Mouse (Mus musculus): ENCODE measurements around the gene Tnp1. TPM values are rescaled to one million over a fixed set of nuclear protein-coding genes. Genes with fewer than 3 reads are reported as not detected.

Gene Tnp1
- polyA plus RNA-seq, 1 experiment from 2014 or later = not detected

- peaks cover 4% of the 10 kb centered on the region; the same call in 1 of the 2 replicates for H3K4me1 ChIP-seq
- H3K27me3 ChIP-seq = no peaks in the 10 kb centered on the region
- H3K9me3 ChIP-seq = no peaks in the 10 kb centered on the region
- no peaks in the 10 kb centered on the region for H3K36me3 ChIP-seq
- no peak overlapping the region for H3K4me3 ChIP-seq
- WGBS = 92% methylated on average over 10 of the region's 10 CpGs
- no peak overlapping the region for H3K27ac ChIP-seq
- no peak for ATAC-seq (ENCODE audit: insufficient number of reproducible peaks, low FRiP score, low TSS enrichment, low read depth)
- H3K4me2 ChIP-seq = no peak overlapping the region
- H3K9ac ChIP-seq = no peak overlapping the region
Observed at GRCm38 (mm10) chr1:73043671-73044070, 28.0 kb upstream of the Tnp1 start.

- H3K4me3 ChIP-seq = no peak overlapping the region
- ATAC-seq (ENCODE audit: insufficient number of reproducible peaks, low FRiP score, low TSS enrichment, low read depth) = no peak
Observed at GRCm38 (mm10) chr1:73040691-73041425, 25.1 kb upstream of the Tnp1 start.

GRCm38 (mm10) chr1:73038532-73038931 lies 22.8 kb upstream of the Tnp1 start:
- Histone ChIP-seq H3K9ac (no peak overlapping the region), H3K27me3 (no peaks in the 10 kb centered on the region), H3K36me3 (no peaks in the 10 kb centered on the region), H3K9me3 (no peaks in the 10 kb centered on the region), H3K4me3 (no peak overlapping the region), H3K4me1 (no peaks in the 10 kb centered on the region), H3K4me2 (no peak overlapping the region), H3K27ac (no peak overlapping the region)
- 80% methylated on average over 3 of the region's 3 CpGs for WGBS
- no peak for ATAC-seq (ENCODE audit: insufficient number of reproducible peaks, low FRiP score, low TSS enrichment, low read depth)

More at GRCm38 (mm10) chr1:73040691-73041425, 25.1 kb upstream of the Tnp1 start:
- Histone ChIP-seq H3K36me3 (no peaks in the 10 kb centered on the region), H3K9ac (no peak overlapping the region), H3K4me1 (no peaks in the 10 kb centered on the region; the same call in 1 of the 2 replicates), H3K27ac (no peak overlapping the region), H3K4me2 (no peak overlapping the region), H3K27me3 (no peaks in the 10 kb centered on the region), H3K9me3 (no peaks in the 10 kb centered on the region)
- 78% methylated on average over 3 of the region's 3 CpGs for WGBS

GRCm38 (mm10) chr1:73036536-73036935 lies 20.8 kb upstream of the Tnp1 start:
- Histone ChIP-seq H3K9me3 (no peaks in the 10 kb centered on the region), H3K4me1 (no peaks in the 10 kb centered on the region), H3K27me3 (no peaks in the 10 kb centered on the region), H3K9ac (no peak overlapping the region), H3K27ac (no peak overlapping the region), H3K36me3 (no peaks in the 10 kb centered on the region), H3K4me2 (no peak overlapping the region), H3K4me3 (no peak overlapping the region)
- 77% methylated on average over 3 of the region's 3 CpGs for WGBS
- no peak for ATAC-seq (ENCODE audit: insufficient number of reproducible peaks, low FRiP score, low TSS enrichment, low read depth)

GRCm38 (mm10) chr1:73035726-73036125 lies 20.0 kb upstream of the Tnp1 start:
- WGBS = 82% methylated on average over 3 of the region's 3 CpGs
- Histone ChIP-seq H3K36me3 (no peaks in the 10 kb centered on the region), H3K4me2 (no peak overlapping the region), H3K4me1 (no peaks in the 10 kb centered on the region), H3K9ac (no peak overlapping the region), H3K4me3 (no peak overlapping the region), H3K9me3 (no peaks in the 10 kb centered on the region), H3K27me3 (no peaks in the 10 kb centered on the region), H3K27ac (no peak overlapping the region)
- ATAC-seq (ENCODE audit: insufficient number of reproducible peaks, low FRiP score, low TSS enrichment, low read depth) = no peak

GRCm38 (mm10) chr1:73032491-73032890 lies 16.8 kb upstream of the Tnp1 start:
- H3K36me3 ChIP-seq = no peaks in the 10 kb centered on the region

GRCm38 (mm10) chr1:73028741-73029140 lies 13.0 kb upstream of the Tnp1 start:
- Histone ChIP-seq H3K27me3 (no peaks in the 10 kb centered on the region), H3K9me3 (no peaks in the 10 kb centered on the region), H3K36me3 (no peaks in the 10 kb centered on the region), H3K4me3 (no peak overlapping the region), H3K4me1 (no peaks in the 10 kb centered on the region), H3K9ac (no peak overlapping the region), H3K4me2 (no peak overlapping the region), H3K27ac (no peak overlapping the region)
- WGBS = 71% methylated on average over 6 of the region's 6 CpGs
- ATAC-seq (ENCODE audit: insufficient number of reproducible peaks, low FRiP score, low TSS enrichment, low read depth) = no peak

More at GRCm38 (mm10) chr1:73032491-73032890, 16.8 kb upstream of the Tnp1 start:
- Histone ChIP-seq H3K9ac (no peak overlapping the region), H3K9me3 (no peaks in the 10 kb centered on the region), H3K27ac (no peak overlapping the region), H3K4me3 (no peak overlapping the region), H3K27me3 (no peaks in the 10 kb centered on the region), H3K4me1 (no peaks in the 10 kb centered on the region), H3K4me2 (no peak overlapping the region)
- 91% methylated on average over 5 of the region's 5 CpGs for WGBS
- no peak for ATAC-seq (ENCODE audit: insufficient number of reproducible peaks, low FRiP score, low TSS enrichment, low read depth)

GRCm38 (mm10) chr1:73027381-73027780 lies 11.7 kb upstream of the Tnp1 start:
- no peak overlapping the region for H3K27ac ChIP-seq

GRCm38 (mm10) chr1:73026786-73027299 lies 11.1 kb upstream of the Tnp1 start:
- WGBS = 69% methylated on average over 5 of the region's 5 CpGs
- H3K4me2 ChIP-seq = no peak overlapping the region
- H3K4me1 ChIP-seq = no peaks in the 10 kb centered on the region
- ATAC-seq (ENCODE audit: insufficient number of reproducible peaks, low FRiP score, low TSS enrichment, low read depth) = no peak
- no peaks in the 10 kb centered on the region for H3K9me3 ChIP-seq
- H3K27ac ChIP-seq = no peak overlapping the region
- H3K9ac ChIP-seq = no peak overlapping the region
- no peaks in the 10 kb centered on the region for H3K27me3 ChIP-seq
- H3K36me3 ChIP-seq = no peaks in the 10 kb centered on the region
- no peak overlapping the region for H3K4me3 ChIP-seq

More at GRCm38 (mm10) chr1:73027381-73027780, 11.7 kb upstream of the Tnp1 start:
- H3K27me3 ChIP-seq = no peaks in the 10 kb centered on the region
- no peaks in the 10 kb centered on the region for H3K4me1 ChIP-seq
- 80% methylated on average over 4 of the region's 4 CpGs for WGBS
- no peak overlapping the region for H3K4me2 ChIP-seq
- no peak overlapping the region for H3K9ac ChIP-seq
- no peaks in the 10 kb centered on the region for H3K9me3 ChIP-seq
- no peak for ATAC-seq (ENCODE audit: insufficient number of reproducible peaks, low FRiP score, low TSS enrichment, low read depth)
- no peak overlapping the region for H3K4me3 ChIP-seq
- H3K36me3 ChIP-seq = no peaks in the 10 kb centered on the region

GRCm38 (mm10) chr1:73026157-73026556 lies 10.4 kb upstream of the Tnp1 start:
- Histone ChIP-seq H3K27me3 (no peaks in the 10 kb centered on the region), H3K36me3 (no peaks in the 10 kb centered on the region), H3K4me2 (no peak overlapping the region), H3K27ac (no peak overlapping the region), H3K4me1 (no peaks in the 10 kb centered on the region), H3K4me3 (no peak overlapping the region), H3K9me3 (no peaks in the 10 kb centered on the region), H3K9ac (no peak overlapping the region)
- WGBS = 89% methylated on average over 3 of the region's 3 CpGs
- ATAC-seq (ENCODE audit: insufficient number of reproducible peaks, low FRiP score, low TSS enrichment, low read depth) = no peak

GRCm38 (mm10) chr1:73006847-73007246 lies 8.9 kb downstream of the Tnp1 start:
- Histone ChIP-seq H3K4me3 (no peak overlapping the region), H3K27me3 (no peaks in the 10 kb centered on the region), H3K9me3 (no peaks in the 10 kb centered on the region), H3K4me1 (0 out of 2 replicates have a peak, but pooled peaks cover 3% of the 10 kb centered on the region), H3K27ac (no peak overlapping the region), H3K9ac (no peak overlapping the region), H3K36me3 (no peaks in the 10 kb centered on the region), H3K4me2 (no peak overlapping the region)
- no peak for ATAC-seq (ENCODE audit: insufficient number of reproducible peaks, low FRiP score, low TSS enrichment, low read depth)
- WGBS = 98% methylated on average over 1 of the region's 1 CpGs

- Histone ChIP-seq H3K4me3 (no peak overlapping the region), H3K9ac (no peak overlapping the region), H3K4me2 (no peak overlapping the region), H3K9me3 (no peaks in the 10 kb centered on the region), H3K4me1 (0 out of 2 replicates have a peak, but pooled peaks cover 3% of the 10 kb centered on the region), H3K27ac (no peak overlapping the region), H3K36me3 (no peaks in the 10 kb centered on the region), H3K27me3 (no peaks in the 10 kb centered on the region)
- ATAC-seq (ENCODE audit: insufficient number of reproducible peaks, low FRiP score, low TSS enrichment, low read depth) = no peak
- WGBS = 90% methylated on average over 2 of the region's 2 CpGs
Observed at GRCm38 (mm10) chr1:73004890-73005289, 10.8 kb downstream of the Tnp1 start.
